Mouse (Mus musculus) stomach, postnatal 0 days (tissue): ENCODE results near the gene Rpl38. TPM values are rescaled to one million over a fixed set of nuclear protein-coding genes. Genes with fewer than 3 reads are reported as not detected.
A peak's percentile ranks its signal among the peaks of the same experiment; 100 is the strongest.

Source experiments
- ATAC-seq: fragments of 200-750 bp; cut with Nextera tagmentation; 2 replicates; pipeline ENCODE4 v1.8.0; 2017; ENCODE audit not compliant: low FRiP score, low TSS enrichment
- DNase-seq: peaks from one replicate; pipeline ENCODE4 v3.0.0-alpha.2; 2016; ENCODE audit warnings: low spot score
- H3K27ac ChIP-seq: fragments of 300-500 bp; sonication (generic); replicated peaks from 2 replicates; pipeline ENCODE4 v1.5.1; 2014; ENCODE audit warnings: mild to moderate bottlenecking, control low read depth
- H3K27me3 ChIP-seq: fragments of 300-500 bp; sonication (generic); 2 replicates; pipeline ENCODE4 v1.6.1; 2014; ENCODE audit warnings: low read length; ENCODE audit not compliant: control insufficient read depth, insufficient read depth
- H3K36me3 ChIP-seq: fragments of 300-500 bp; sonication (generic); 2 replicates; pipeline ENCODE4 v1.6.1; 2014; ENCODE audit warnings: low read length, mixed read lengths; ENCODE audit not compliant: control insufficient read depth, insufficient read depth
- H3K4me1 ChIP-seq: fragments of 300-500 bp; sonication (generic); replicated peaks from 2 replicates; pipeline ENCODE4 v1.6.1; 2014; ENCODE audit warnings: antibody characterized with exemption; ENCODE audit not compliant: control insufficient read depth, insufficient read depth
- H3K4me2 ChIP-seq: fragments of 300-500 bp; sonication (generic); replicated peaks from 2 replicates; pipeline ENCODE4 v1.6.1; 2014; ENCODE audit warnings: low read depth, mild to moderate bottlenecking, control low read depth, moderate library complexity
- H3K4me3 ChIP-seq: fragments of 300-500 bp; sonication (generic); 2 replicates; pipeline ENCODE4 v1.5.1; 2014; ENCODE audit warnings: low read depth, low read length, control low read depth
- H3K9ac ChIP-seq: fragments of 300-500 bp; sonication (generic); 2 replicates; pipeline ENCODE4 v1.6.1; 2014; ENCODE audit warnings: mild to moderate bottlenecking, low read length, control low read depth, mixed read lengths
- H3K9me3 ChIP-seq: fragments of 300-500 bp; sonication (generic); 2 replicates; pipeline ENCODE4 v1.6.1; 2016; ENCODE audit warnings: low read length; ENCODE audit not compliant: control insufficient read depth
- CTCF ChIP-seq: IDR thresholded peaks from 2 replicates; pipeline ENCODE4 v1.5.1; 2016; ENCODE audit warnings: antibody characterized with exemption, low read depth, mild to moderate bottlenecking, moderate library complexity
- EP300 ChIP-seq: optimal IDR thresholded peaks from 2 replicates; pipeline ENCODE3; 2016; ENCODE audit warnings: antibody characterized with exemption
- WGBS: fragments of 180-500 bp; shearing (Covaris S2); extraction: QIAGEN DNeasy Blood & Tissue Kit; methylation state at CpG from one replicate; pipeline ENCODE4 v1.1.7; 2014; 5-methylcytosine and 5-hydroxymethylcytosine counted together
- polyA plus RNA-seq: library from polyadenylated mRNA; unstranded; fragments of >200 nt; fragmentation: Nextera tagmentation; extraction: Ambion mirVana; gene quantifications from 2 replicates; pipeline ENCODE4 v1.2.1, GENCODE M21; 2015

Rpl38 gene
- polyA plus RNA-seq, 1 experiment from 2014 or later: 1,265 TPM

DNA sequence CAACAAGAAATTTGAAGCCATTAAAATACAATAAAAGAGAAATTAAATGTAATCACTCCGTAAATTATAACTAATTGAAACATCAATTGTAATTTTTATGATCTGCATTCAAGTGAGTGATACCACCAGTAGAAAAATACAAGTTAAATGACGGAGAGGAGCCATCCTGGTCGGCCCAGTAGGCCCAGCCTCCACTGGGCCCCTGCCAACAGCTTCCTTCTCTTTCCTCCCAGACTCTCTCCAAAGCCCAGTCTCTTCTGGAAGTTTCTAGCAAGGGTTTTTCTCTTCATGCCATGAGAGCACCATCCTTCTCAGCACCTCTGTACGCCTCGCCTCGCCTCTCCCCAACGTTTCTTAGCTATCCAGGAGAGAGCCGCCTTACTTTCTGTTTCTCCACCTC lies 27.2 kb upstream of the Rpl38 start:
- H3K27me3 ChIP-seq: no peaks in the 10 kb centered on the region
- DNase-seq: no peak
- H3K36me3 ChIP-seq: no peaks in the 10 kb centered on the region
- H3K27ac ChIP-seq: no peak overlapping the region
- H3K4me3 ChIP-seq: no peak overlapping the region
- H3K9ac ChIP-seq: no peak overlapping the region
- H3K9me3 ChIP-seq: no peaks in the 10 kb centered on the region
- H3K4me1 ChIP-seq: no peaks in the 10 kb centered on the region
- TF ChIP-seq EP300 (no peak), CTCF (no peak)
- H3K4me2 ChIP-seq: no peak overlapping the region
- WGBS: 75% methylated on average over 8 of the region's 8 CpGs
- no peak for ATAC-seq

DNA sequence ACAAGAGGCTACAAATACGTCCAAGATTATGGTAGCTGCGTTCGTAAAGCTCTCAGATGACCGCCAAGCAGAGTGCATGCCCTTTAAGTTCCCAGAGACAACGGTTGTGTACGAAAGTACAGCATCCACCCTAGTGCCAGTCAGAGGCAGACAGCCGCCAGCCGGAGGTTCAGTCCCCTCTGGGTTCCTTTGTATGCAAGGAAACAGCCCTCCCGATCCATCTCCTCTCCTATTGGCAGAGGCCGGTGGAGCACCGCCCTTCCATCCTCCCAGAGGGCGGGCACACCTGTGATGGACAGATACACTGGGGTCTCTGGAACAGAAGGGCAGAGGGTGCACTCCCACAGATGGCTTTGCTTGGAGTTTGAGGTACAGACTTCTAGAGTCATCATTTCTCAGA lies 26.1 kb upstream of the Rpl38 start:
- H3K9me3 ChIP-seq: no peaks in the 10 kb centered on the region
- no peak for DNase-seq
- no peak overlapping the region for H3K9ac ChIP-seq
- no peaks in the 10 kb centered on the region for H3K27me3 ChIP-seq
- H3K4me1 ChIP-seq: no peaks in the 10 kb centered on the region
- H3K27ac ChIP-seq: no peak overlapping the region
- no peak overlapping the region for H3K4me2 ChIP-seq
- TF ChIP-seq CTCF (no peak), EP300 (no peak)
- WGBS: 63% methylated on average over 12 of the region's 12 CpGs
- H3K36me3 ChIP-seq: no peaks in the 10 kb centered on the region
- no peak overlapping the region for H3K4me3 ChIP-seq
- ATAC-seq: no peak

DNA sequence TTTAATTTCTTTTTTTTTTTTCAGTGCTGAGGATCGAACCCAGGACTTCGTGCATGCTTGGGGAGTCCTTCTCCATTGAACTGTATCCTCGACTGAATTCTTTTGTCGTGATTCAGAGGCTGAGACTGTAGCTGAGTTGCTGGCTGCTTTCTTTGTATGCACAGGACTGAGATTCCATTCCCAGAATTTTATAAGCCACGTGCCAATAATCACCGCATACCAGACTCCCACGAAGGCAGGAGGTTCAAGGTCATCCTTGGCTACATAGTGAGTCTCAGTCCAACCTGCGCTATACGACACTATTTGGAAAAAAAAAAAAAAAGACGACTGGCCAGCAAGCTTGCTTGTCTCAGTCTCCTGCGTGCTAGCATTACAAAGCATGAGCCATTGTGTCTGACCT lies 25.4 kb upstream of the Rpl38 start:
- Histone ChIP-seq H3K4me2 (no peak overlapping the region), H3K4me3 (no peak overlapping the region), H3K9ac (no peak overlapping the region), H3K4me1 (no peaks in the 10 kb centered on the region), H3K27me3 (no peaks in the 10 kb centered on the region), H3K9me3 (no peaks in the 10 kb centered on the region), H3K27ac (no peak overlapping the region), H3K36me3 (no peaks in the 10 kb centered on the region)
- ATAC-seq: no peak
- TF ChIP-seq CTCF (no peak), EP300 (no peak)
- DNase-seq: no peak
- WGBS: 64% methylated on average over 11 of the region's 11 CpGs

DNA sequence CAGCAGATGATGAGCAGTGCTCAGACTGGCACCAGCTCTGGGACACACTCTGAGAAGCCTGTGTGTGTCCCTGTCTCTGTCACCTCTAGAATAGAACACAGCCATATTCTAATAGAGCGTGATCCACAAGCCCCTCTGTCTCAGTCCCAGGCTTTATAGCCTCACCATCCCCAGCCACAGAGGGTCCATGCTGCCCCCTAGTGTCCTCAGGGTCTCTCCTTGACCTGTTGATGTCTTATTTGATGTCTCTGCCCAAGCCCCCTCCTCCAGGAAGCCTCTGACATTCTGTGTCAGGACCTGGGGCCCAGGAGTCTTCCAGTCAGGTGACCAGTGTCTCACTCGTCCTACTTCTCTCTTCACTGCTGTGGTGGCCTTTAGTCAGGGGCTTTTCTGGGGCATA lies 24.2 kb upstream of the Rpl38 start:
- Histone ChIP-seq H3K9ac (no peak overlapping the region), H3K4me2 (no peak overlapping the region), H3K9me3 (no peaks in the 10 kb centered on the region), H3K27ac (no peak overlapping the region), H3K4me3 (no peak overlapping the region), H3K27me3 (no peaks in the 10 kb centered on the region), H3K4me1 (no peaks in the 10 kb centered on the region), H3K36me3 (no peaks in the 10 kb centered on the region)
- WGBS: 35% methylated on average over 2 of the region's 2 CpGs
- DNase-seq: no peak
- TF ChIP-seq EP300 (no peak), CTCF (no peak)
- no peak for ATAC-seq

DNA sequence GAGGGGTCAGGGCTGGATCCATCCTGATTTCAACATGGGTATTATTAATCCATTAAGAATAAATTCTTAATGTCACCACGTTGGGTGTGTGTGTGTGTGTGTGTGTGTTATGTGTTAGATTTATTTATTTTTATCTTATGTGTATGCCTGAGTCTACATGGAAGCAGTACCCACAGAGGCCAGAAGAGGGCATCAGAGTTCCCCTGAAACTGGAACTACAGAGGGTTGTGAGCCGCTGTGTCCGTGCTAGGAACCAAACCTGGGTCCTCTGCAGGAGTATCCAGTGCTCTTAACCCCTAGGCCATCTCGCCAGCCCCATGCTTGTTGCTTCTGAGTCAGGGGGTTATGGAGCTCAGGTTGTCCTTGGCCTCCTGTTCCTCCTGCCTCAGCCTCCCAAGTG lies 18.8 kb upstream of the Rpl38 start:
- TF ChIP-seq EP300: no peak
- peak; percentile 29; the same call in 1 of the 2 replicates for TF ChIP-seq CTCF

DNA sequence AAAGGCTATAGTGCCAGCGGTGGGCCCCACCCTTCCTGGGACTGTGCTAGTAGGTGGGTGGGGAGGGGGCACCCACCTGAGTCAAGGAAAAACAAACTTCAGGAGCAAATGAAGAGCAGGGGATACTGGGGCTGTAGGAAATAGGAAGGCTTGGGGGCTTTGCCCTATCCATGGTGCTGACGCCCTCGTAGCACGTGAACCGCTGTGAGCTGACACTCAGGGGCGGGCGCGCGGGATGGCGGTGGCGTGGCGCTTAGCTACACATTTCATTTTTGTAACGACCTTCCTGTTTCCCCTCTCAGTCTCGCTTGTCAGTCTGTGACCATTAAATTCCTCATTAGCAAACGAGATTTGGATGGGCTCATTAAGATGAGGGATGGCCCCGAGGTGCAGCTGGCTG lies 15.8 kb upstream of the Rpl38 start:
- TF ChIP-seq CTCF (no peak), EP300 (no peak)
- no peak for DNase-seq

More for the DNA sequence above, 18.8 kb upstream of the Rpl38 start:
- DNase-seq: no peak
- no peaks in the 10 kb centered on the region for H3K4me1 ChIP-seq
- H3K27me3 ChIP-seq: no peaks in the 10 kb centered on the region
- H3K4me3 ChIP-seq: no peak overlapping the region
- H3K27ac ChIP-seq: no peak overlapping the region
- WGBS: 70% methylated on average over 4 of the region's 4 CpGs
- no peaks in the 10 kb centered on the region for H3K36me3 ChIP-seq
- H3K9me3 ChIP-seq: no peaks in the 10 kb centered on the region
- H3K4me2 ChIP-seq: no peak overlapping the region
- no peak for ATAC-seq
- H3K9ac ChIP-seq: no peak overlapping the region

More for the DNA sequence above, 15.8 kb upstream of the Rpl38 start:
- 9% methylated on average over 16 of the region's 16 CpGs for WGBS
- H3K27me3 ChIP-seq: no peaks in the 10 kb centered on the region; the same call in 1 of the 2 replicates
- no peaks in the 10 kb centered on the region for H3K9me3 ChIP-seq
- no peak overlapping the region for H3K4me3 ChIP-seq
- no peaks in the 10 kb centered on the region for H3K36me3 ChIP-seq
- no peak overlapping the region for H3K9ac ChIP-seq
- no peak overlapping the region for H3K27ac ChIP-seq
- H3K4me1 ChIP-seq: no peaks in the 10 kb centered on the region
- no peak overlapping the region for H3K4me2 ChIP-seq
- no peak for ATAC-seq
